ENCODE assay signal across 8 mouse cellular contexts in the genomic region with DNA sequence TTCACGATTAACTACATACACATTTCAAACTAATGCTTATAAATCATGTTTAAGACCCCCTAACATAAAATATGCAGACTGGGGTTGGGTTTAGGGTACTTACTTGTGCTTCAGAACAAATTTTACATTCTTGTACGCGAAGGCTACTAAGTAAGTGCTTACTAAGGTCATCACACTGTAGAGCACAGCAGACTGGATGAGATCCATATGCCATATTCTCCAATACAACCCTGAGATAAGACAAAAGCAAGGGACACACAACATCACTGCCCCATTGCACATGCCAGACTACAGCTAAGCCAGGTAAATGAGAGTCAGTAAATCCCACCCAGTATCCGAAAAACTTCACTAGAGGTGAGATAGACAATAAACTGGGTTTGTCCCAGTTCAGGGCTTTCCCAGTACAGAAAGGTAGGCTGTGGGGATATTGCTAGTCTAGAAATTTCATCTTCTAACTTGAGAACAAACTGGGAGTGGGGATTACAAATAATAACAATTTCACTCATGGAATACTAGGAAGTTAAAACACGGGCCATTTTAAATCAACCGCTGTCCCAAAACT. TPM values are rescaled to one million over a fixed set of nuclear protein-coding genes. Genes with fewer than 3 reads are reported as not detected.
DNase-seq lines count a peak whose midpoint lies in the region; ATAC-seq and TF ChIP-seq lines count a peak whose summit lies in the region.

No protein-coding gene starts in this region.

- peak overlapping the region; percentile 64 for H3K4me3 ChIP-seq in layer of hippocampus, adult 2 months
- peak overlapping the region; percentile 91 for H3K4me3 ChIP-seq in embryonic facial prominence, embryonic 10.5 days
- H3K4me3 ChIP-seq in intestine, embryonic 14.5 days (ENCODE audit: low read depth, low read length), result peak overlapping the region; percentile 95

- no peaks in the 10 kb centered on the region for H3K9me3 ChIP-seq in embryonic facial prominence, embryonic 10.5 days
- H3K9me3 ChIP-seq in intestine, embryonic 14.5 days (ENCODE audit: control insufficient read depth, low read length), result no peaks in the 10 kb centered on the region

- no peak for DNase-seq in layer of hippocampus, adult 2 months (ENCODE audit: low spot score in 2 of 2)
- DNase-seq in layer of hippocampus, adult 9-10 months (ENCODE audit: low spot score), result no peak
- DNase-seq in embryonic facial prominence, embryonic 10.5 days (ENCODE audit: low spot score), result no peak
- peak; percentile 50 for DNase-seq in intestine, embryonic 14.5 days (ENCODE audit: low spot score)
- peak; percentile 17 for DNase-seq in naive thymus-derived CD4-positive, alpha-beta T cell, adult 2 months (ENCODE audit: low read depth)
- no peak for DNase-seq in right cerebral cortex, adult 18-20 months
- no peak for DNase-seq in adrenal gland, adult 18-20 months (ENCODE audit: low spot score in 2 of 2)
- DNase-seq in layer of hippocampus, postnatal 25 days (ENCODE audit: extremely low spot score in 1 of 2, low spot score in 1 of 2), result no peak

- no peaks in the 10 kb centered on the region for H3K27me3 ChIP-seq in embryonic facial prominence, embryonic 10.5 days (replicated peaks; ENCODE audit: low read depth, poor library complexity, severe bottlenecking)
- H3K27me3 ChIP-seq in intestine, embryonic 14.5 days (replicated peaks; ENCODE audit: control insufficient read depth, insufficient read depth, low read length), result no peaks in the 10 kb centered on the region

- peak overlapping the region; percentile 80 for H3K4me2 ChIP-seq in intestine, embryonic 14.5 days (ENCODE audit: low read length)

- H3K36me3 ChIP-seq in embryonic facial prominence, embryonic 10.5 days (replicated peaks), result peaks cover 43% of the 10 kb centered on the region
- H3K36me3 ChIP-seq in intestine, embryonic 14.5 days (ENCODE audit: control insufficient read depth, insufficient read depth, low read length), result peaks cover 41% of the 10 kb centered on the region

- peak overlapping the region; percentile 95 for H3K9ac ChIP-seq in intestine, embryonic 14.5 days (ENCODE audit: low read length)

- 45% methylated on average over 6 of the region's 6 CpGs for whole genome bisulfite sequencing in embryonic facial prominence, embryonic 10.5 days
- WGBS in intestine, embryonic 14.5 days, result 23% methylated on average over 6 of the region's 6 CpGs

- H3K4me1 ChIP-seq in embryonic facial prominence, embryonic 10.5 days, result peaks cover 9% of the 10 kb centered on the region
- H3K4me1 ChIP-seq in intestine, embryonic 14.5 days (replicated peaks; ENCODE audit: control insufficient read depth, insufficient read depth, low read length), result peaks cover 9% of the 10 kb centered on the region; the same call in 1 of the 2 replicates

- TF ChIP-seq CTCF in layer of hippocampus, adult 2 months (conservative IDR thresholded peaks at IDR 0.05), result no peak

- ATAC-seq in intestine, embryonic 14.5 days (replicated peaks; ENCODE audit: low FRiP score, low TSS enrichment, low read depth), result no peak

- H3K27ac ChIP-seq in layer of hippocampus, adult 2 months, result peak overlapping the region; percentile 84
- H3K27ac ChIP-seq in embryonic facial prominence, embryonic 10.5 days (replicated peaks), result peak overlapping the region; percentile 96
- peak overlapping the region; percentile 87; the same call in 1 of the 2 replicates for H3K27ac ChIP-seq in intestine, embryonic 14.5 days (ENCODE audit: low read depth)

RNA-seq across cellular contexts. Expression of a gene that starts 1.1 kb away (rescaled TPM):
- 100 to 1,000 TPM; 109 to 113 TPM for total RNA-seq in layer of hippocampus, adult 2 months (2021)
- polyA plus RNA-seq in embryonic facial prominence, embryonic 10.5 days (2016; fragmentation: Nextera tagmentation; extraction: Ambion mirVana), result 226 and 227 TPM in 2 replicates
- polyA plus RNA-seq in intestine, embryonic 14.5 days (2014; fragmentation: Nextera tagmentation; extraction: Ambion mirVana), result 277 and 279 TPM in 2 replicates
- 100 to 1,000 TPM; 155 to 195 TPM for total RNA-seq in adrenal gland, adult 18-20 months (2021)
- total RNA-seq in layer of hippocampus, postnatal 25 days (2021), result 100 to 1,000 TPM in 1 of 2 experiments, 10 to 100 TPM in 1; 98.2 to 114 TPM

Comparison
In these comparisons a context has a peak if more than half of its experiments do, and no peak if none do; other contexts are left out.
1. DNase-seq: peak in intestine, embryonic 14.5 days (single experiment) and naive thymus-derived CD4-positive, alpha-beta T cell, adult 2 months (single experiment); none in layer of hippocampus, adult 2 months (0 of 2), layer of hippocampus, adult 9-10 months (single experiment), embryonic facial prominence, embryonic 10.5 days (single experiment), right cerebral cortex, adult 18-20 months (single experiment), adrenal gland, adult 18-20 months (0 of 2) and layer of hippocampus, postnatal 25 days (0 of 2).
2. Peak in every context shown above with its lines, with median percentiles within 50 percentile points of each other: H3K27ac ChIP-seq and H3K4me3 ChIP-seq.